Mouse (Mus musculus) stomach, embryonic 16.5 days (tissue): ENCODE measurements around the gene Ap2b1. TPM values are rescaled to one million over a fixed set of nuclear protein-coding genes. Genes with fewer than 3 reads are reported as not detected.
A peak's percentile ranks its signal among the peaks of the same experiment; 100 is the strongest.

Experiments
- ATAC-seq: fragments of 200-750 bp; cut with Nextera tagmentation; 2 replicates; pipeline ENCODE4 v1.8.0; 2017; ENCODE audit warnings: moderate number of reproducible peaks, moderate TSS enrichment; ENCODE audit not compliant: insufficient read depth, low FRiP score
- H3K27ac ChIP-seq: fragments of 300-500 bp; sonication (generic); 2 replicates; pipeline ENCODE4 v1.5.1; 2014; ENCODE audit warnings: low read length
- H3K27me3 ChIP-seq: fragments of 300-500 bp; sonication (generic); 2 replicates; pipeline ENCODE4 v1.6.1; 2014; ENCODE audit warnings: low read length, control low read depth, mixed read lengths; ENCODE audit not compliant: control insufficient read depth, insufficient read depth
- H3K36me3 ChIP-seq: fragments of 300-500 bp; sonication (generic); 2 replicates; pipeline ENCODE4 v1.6.1; 2014; ENCODE audit warnings: low read length; ENCODE audit not compliant: control insufficient read depth, insufficient read depth
- H3K4me1 ChIP-seq: fragments of 300-500 bp; sonication (generic); 2 replicates; pipeline ENCODE4 v1.6.1; 2014; ENCODE audit warnings: low read length, control low read depth, mixed read lengths; ENCODE audit not compliant: control insufficient read depth, insufficient read depth
- H3K4me2 ChIP-seq: fragments of 300-500 bp; sonication (generic); 2 replicates; pipeline ENCODE4 v1.6.1; 2014; ENCODE audit warnings: low read depth, low read length, mixed read lengths
- H3K4me3 ChIP-seq: fragments of 300-500 bp; sonication (generic); replicated peaks from 2 replicates; pipeline ENCODE4 v1.5.1; 2014; ENCODE audit warnings: mild to moderate bottlenecking, low read length
- H3K9ac ChIP-seq: fragments of 300-500 bp; sonication (generic); 2 replicates; pipeline ENCODE4 v1.6.1; 2014; ENCODE audit warnings: low read length
- H3K9me3 ChIP-seq: fragments of 300-500 bp; sonication (generic); replicated peaks from 2 replicates; pipeline ENCODE4 v1.6.1; 2016; ENCODE audit warnings: low read length, control low read depth; ENCODE audit not compliant: control insufficient read depth
- WGBS: fragments of 180-500 bp; shearing (Covaris S2); extraction: QIAGEN DNeasy Blood & Tissue Kit; methylation state at CpG from one replicate; pipeline ENCODE4 v1.1.7; 2014; 5-methylcytosine and 5-hydroxymethylcytosine counted together
- polyA plus RNA-seq: library from polyadenylated mRNA; unstranded; fragments of >200 nt; fragmentation: Nextera tagmentation; extraction: Ambion mirVana; gene quantifications from 2 replicates; pipeline ENCODE4 v1.2.1, GENCODE M21; 2015

The Ap2b1 gene
- polyA plus RNA-seq, 1 experiment from 2014 or later: 50.5 TPM

- no peak for ATAC-seq
- H3K4me2 ChIP-seq: no peak overlapping the region
- 85% methylated on average over 5 of the region's 5 CpGs for WGBS
These were observed 99.9 kb downstream of the Ap2b1 start for GRCm38 (mm10) chr11:83398724-83399123.

GRCm38 (mm10) chr11:83403787-83404186 is 105.0 kb downstream of the Ap2b1 start:
- no peaks in the 10 kb centered on the region for H3K9me3 ChIP-seq
- no peak for ATAC-seq
- no peaks in the 10 kb centered on the region for H3K27me3 ChIP-seq
- 0 out of 2 replicates have a peak, but pooled peaks cover 3% of the 10 kb centered on the region for H3K36me3 ChIP-seq
- H3K27ac ChIP-seq: no peak overlapping the region
- no peak overlapping the region for H3K4me3 ChIP-seq
- no peak overlapping the region for H3K9ac ChIP-seq
- H3K4me1 ChIP-seq: no peaks in the 10 kb centered on the region
- no peak overlapping the region for H3K4me2 ChIP-seq
- 77% methylated on average over 7 of the region's 7 CpGs for WGBS

More at GRCm38 (mm10) chr11:83398724-83399123, 99.9 kb downstream of the Ap2b1 start:
- Histone ChIP-seq H3K4me1 (no peaks in the 10 kb centered on the region), H3K9ac (no peak overlapping the region), H3K4me3 (no peak overlapping the region), H3K9me3 (no peaks in the 10 kb centered on the region), H3K27me3 (no peaks in the 10 kb centered on the region), H3K36me3 (peaks cover 10% of the 10 kb centered on the region), H3K27ac (no peak overlapping the region)

GRCm38 (mm10) chr11:83406391-83406790 is 107.6 kb downstream of the Ap2b1 start:
- Histone ChIP-seq H3K9me3 (no peaks in the 10 kb centered on the region), H3K9ac (no peak overlapping the region), H3K4me1 (peaks cover 3% of the 10 kb centered on the region; the same call in 1 of the 2 replicates), H3K4me2 (no peak overlapping the region), H3K27ac (no peak overlapping the region), H3K36me3 (0 out of 2 replicates have a peak, but pooled peaks cover 3% of the 10 kb centered on the region), H3K27me3 (no peaks in the 10 kb centered on the region), H3K4me3 (no peak overlapping the region)
- 53% methylated on average over 3 of the region's 3 CpGs for WGBS
- ATAC-seq: no peak

GRCm38 (mm10) chr11:83408242-83408641 is 109.4 kb downstream of the Ap2b1 start:
- H3K4me1 ChIP-seq: peaks cover 3% of the 10 kb centered on the region; the same call in 1 of the 2 replicates
- no peaks in the 10 kb centered on the region for H3K9me3 ChIP-seq
- H3K27ac ChIP-seq: no peak overlapping the region
- H3K27me3 ChIP-seq: no peaks in the 10 kb centered on the region
- ATAC-seq: no peak
- no peak overlapping the region for H3K4me3 ChIP-seq
- no peak overlapping the region for H3K4me2 ChIP-seq
- no peak overlapping the region for H3K9ac ChIP-seq
- no peaks in the 10 kb centered on the region for H3K36me3 ChIP-seq
- WGBS: 37% methylated on average over 8 of the region's 8 CpGs

- H3K27me3 ChIP-seq: no peaks in the 10 kb centered on the region
- H3K4me2 ChIP-seq: peak within 1 kb of the TSS; percentile 90
- 1% methylated on average over 23 of the region's 44 CpGs for WGBS
- H3K36me3 ChIP-seq: no peaks in the 10 kb centered on the region
- H3K4me1 ChIP-seq: peaks cover 3% of the 10 kb centered on the region; the same call in 1 of the 2 replicates
- H3K9ac ChIP-seq: peak within 1 kb of the TSS; percentile 74
- peak; percentile 65 for ATAC-seq
- no peak within 1 kb of the TSS for H3K27ac ChIP-seq
- no peaks in the 10 kb centered on the region for H3K9me3 ChIP-seq
- H3K4me3 ChIP-seq: peak within 1 kb of the TSS; percentile 67
These were observed 110.4 kb downstream of the Ap2b1 start, which contains the start of gene Rasl10b for GRCm38 (mm10) chr11:83409087-83409754. TSS of gene Rasl10b (plus strand) at chr11:83409137.

- peak; percentile 28 for ATAC-seq
- Histone ChIP-seq H3K4me2 (peak overlapping the region; percentile 90), H3K27me3 (no peaks in the 10 kb centered on the region), H3K9ac (peak overlapping the region; percentile 74), H3K9me3 (no peaks in the 10 kb centered on the region), H3K36me3 (no peaks in the 10 kb centered on the region), H3K4me3 (peak overlapping the region; percentile 67), H3K27ac (no peak overlapping the region), H3K4me1 (peaks cover 3% of the 10 kb centered on the region; the same call in 1 of the 2 replicates)
- WGBS: 2% methylated on average over 35 of the region's 40 CpGs
These were observed 111.0 kb downstream of the Ap2b1 start for GRCm38 (mm10) chr11:83409792-83410291.

- no peaks in the 10 kb centered on the region for H3K9me3 ChIP-seq
- H3K27me3 ChIP-seq: no peaks in the 10 kb centered on the region
- H3K9ac ChIP-seq: no peak overlapping the region; the same call in 1 of the 2 replicates
- no peak for ATAC-seq
- no peaks in the 10 kb centered on the region for H3K36me3 ChIP-seq
- no peak overlapping the region for H3K4me3 ChIP-seq
- peak overlapping the region; percentile 90; the same call in 1 of the 2 replicates for H3K4me2 ChIP-seq
- peaks cover 3% of the 10 kb centered on the region; the same call in 1 of the 2 replicates for H3K4me1 ChIP-seq
- no peak overlapping the region for H3K27ac ChIP-seq
- WGBS: 62% methylated on average over 6 of the region's 6 CpGs
These were observed 111.7 kb downstream of the Ap2b1 start for GRCm38 (mm10) chr11:83410510-83410909.

GRCm38 (mm10) chr11:83417080-83417479 is 118.3 kb downstream of the Ap2b1 start:
- H3K9ac ChIP-seq: no peak overlapping the region
- H3K9me3 ChIP-seq: no peaks in the 10 kb centered on the region
- no peak overlapping the region for H3K4me2 ChIP-seq
- ATAC-seq: no peak
- no peaks in the 10 kb centered on the region for H3K36me3 ChIP-seq
- no peak overlapping the region for H3K27ac ChIP-seq
- no peak overlapping the region for H3K4me3 ChIP-seq
- WGBS: 3% methylated on average over 5 of the region's 5 CpGs
- H3K4me1 ChIP-seq: no peaks in the 10 kb centered on the region
- peaks cover 26% of the 10 kb centered on the region for H3K27me3 ChIP-seq

- no peaks in the 10 kb centered on the region for H3K36me3 ChIP-seq
- WGBS: 84% methylated on average over 7 of the region's 7 CpGs
These were observed 118.9 kb downstream of the Ap2b1 start for GRCm38 (mm10) chr11:83417708-83418107.

More at GRCm38 (mm10) chr11:83417708-83418107, 118.9 kb downstream of the Ap2b1 start:
- no peak overlapping the region for H3K27ac ChIP-seq
- ATAC-seq: no peak
- no peak overlapping the region for H3K4me2 ChIP-seq
- no peaks in the 10 kb centered on the region for H3K4me1 ChIP-seq
- H3K27me3 ChIP-seq: peaks cover 26% of the 10 kb centered on the region
- no peaks in the 10 kb centered on the region for H3K9me3 ChIP-seq
- no peak overlapping the region for H3K4me3 ChIP-seq
- no peak overlapping the region for H3K9ac ChIP-seq
